Mouse (Mus musculus) forebrain, embryonic 16.5 days (tissue): Measurements from ENCODE around the gene Mycbp2. TPM values are rescaled to one million over a fixed set of nuclear protein-coding genes. Genes with fewer than 3 reads are reported as not detected.

Source experiments
- ATAC-seq: fragments of 200-750 bp; cut with Nextera tagmentation; 2 replicates; pipeline ENCODE4 v1.8.0; 2017; ENCODE audit warnings: mild to moderate bottlenecking, moderate library complexity
- H3K27ac ChIP-seq: fragments of 300-500 bp; sonication (generic); 2 replicates; pipeline ENCODE4 v1.5.1; 2014; ENCODE audit warnings: low read length, control low read depth
- H3K27me3 ChIP-seq: fragments of 300-500 bp; sonication (generic); replicated peaks from 2 replicates; pipeline ENCODE4 v1.6.1; 2014; ENCODE audit warnings: low read length; ENCODE audit not compliant: control insufficient read depth, insufficient read depth
- H3K36me3 ChIP-seq: fragments of 300-500 bp; sonication (generic); 2 replicates; pipeline ENCODE4 v1.6.1; 2014; ENCODE audit not compliant: control insufficient read depth, insufficient read depth
- H3K4me1 ChIP-seq: fragments of 300-500 bp; sonication (generic); replicated peaks from 2 replicates; pipeline ENCODE4 v1.6.1; 2014; ENCODE audit warnings: low read length; ENCODE audit not compliant: control insufficient read depth, insufficient read depth
- H3K4me2 ChIP-seq: fragments of 300-500 bp; sonication (generic); 2 replicates; pipeline ENCODE4 v1.6.1; 2014; ENCODE audit warnings: mild to moderate bottlenecking, low read length, control low read depth
- H3K4me3 ChIP-seq: fragments of 300-500 bp; sonication (generic); replicated peaks from 2 replicates; pipeline ENCODE4 v1.5.1; 2014; ENCODE audit warnings: mild to moderate bottlenecking, low read length, control low read depth
- H3K9ac ChIP-seq: fragments of 300-500 bp; sonication (generic); replicated peaks from 2 replicates; pipeline ENCODE4 v1.6.1; 2014; ENCODE audit warnings: low read depth, low read length, control low read depth
- H3K9me3 ChIP-seq: fragments of 300-500 bp; sonication (generic); 2 replicates; pipeline ENCODE4 v1.6.1; 2016; ENCODE audit warnings: low read length; ENCODE audit not compliant: control insufficient read depth
- WGBS: fragments of 180-500 bp; shearing (Covaris S2); extraction: QIAGEN DNeasy Blood & Tissue Kit; methylation state at CpG from one replicate; pipeline ENCODE4 v1.1.7; 2014; 5-methylcytosine and 5-hydroxymethylcytosine counted together
- polyA plus RNA-seq: library from polyadenylated mRNA; unstranded; fragments of >200 nt; fragmentation: Nextera tagmentation; extraction: Ambion mirVana; gene quantifications from 2 replicates; pipeline ENCODE4 v1.2.1, GENCODE M21; 2015

Mycbp2 gene
- polyA plus RNA-seq, 1 experiment from 2014 or later: 56.6 TPM

DNA sequence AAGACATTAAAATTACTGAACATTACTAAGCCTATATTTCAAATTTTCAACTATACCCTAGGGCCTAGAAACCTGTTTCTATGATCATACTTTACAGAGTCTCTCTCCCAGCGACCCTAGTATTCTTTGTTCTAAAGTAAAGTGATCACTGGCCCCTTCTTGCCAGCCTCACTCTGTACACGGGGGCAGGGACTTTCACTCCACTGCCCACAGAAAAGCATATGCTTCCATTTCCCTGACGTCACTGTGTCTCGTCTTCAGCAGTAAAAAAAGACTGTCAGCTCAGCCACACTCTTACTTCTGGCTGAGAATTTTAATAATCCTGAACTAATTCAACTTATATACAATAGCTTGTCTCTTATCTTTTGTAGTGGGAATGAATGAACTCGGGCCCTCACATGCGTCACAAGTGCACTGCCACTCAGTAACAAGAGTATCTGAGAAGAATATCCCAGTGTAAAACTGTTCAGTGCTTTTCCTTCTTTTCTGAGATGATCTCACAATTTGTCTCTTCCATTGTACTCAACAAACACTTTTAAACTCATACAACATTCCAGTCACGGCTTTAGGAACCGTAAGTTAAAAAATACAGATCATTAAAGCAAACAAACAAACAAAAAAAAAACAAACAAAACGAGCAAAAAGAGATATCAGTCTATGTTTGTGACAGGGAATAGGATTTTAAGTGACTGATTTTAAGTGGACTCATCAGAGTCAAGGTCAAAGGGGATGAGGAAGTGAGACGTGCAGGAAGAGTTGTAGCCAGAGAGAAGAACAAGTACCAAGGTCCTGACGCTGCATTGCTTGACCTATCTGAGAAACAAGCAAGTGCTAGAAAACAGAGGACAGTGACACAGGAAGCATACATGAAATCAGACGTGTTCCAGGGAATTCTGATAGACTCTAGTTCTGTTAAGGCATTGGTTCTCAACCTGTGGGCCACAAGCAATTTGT, 112.7 kb downstream of the Mycbp2 start:
- Histone ChIP-seq H3K4me1 (no peaks in the 10 kb centered on the region), H3K4me3 (no peak overlapping the region), H3K27ac (no peak overlapping the region), H3K27me3 (no peaks in the 10 kb centered on the region), H3K9me3 (no peaks in the 10 kb centered on the region), H3K4me2 (no peak overlapping the region), H3K36me3 (peaks cover 11% of the 10 kb centered on the region), H3K9ac (no peak overlapping the region)
- WGBS: 32% methylated on average over 12 of the region's 12 CpGs
- ATAC-seq: peak; percentile 38; the same call in 1 of the 2 replicates

DNA sequence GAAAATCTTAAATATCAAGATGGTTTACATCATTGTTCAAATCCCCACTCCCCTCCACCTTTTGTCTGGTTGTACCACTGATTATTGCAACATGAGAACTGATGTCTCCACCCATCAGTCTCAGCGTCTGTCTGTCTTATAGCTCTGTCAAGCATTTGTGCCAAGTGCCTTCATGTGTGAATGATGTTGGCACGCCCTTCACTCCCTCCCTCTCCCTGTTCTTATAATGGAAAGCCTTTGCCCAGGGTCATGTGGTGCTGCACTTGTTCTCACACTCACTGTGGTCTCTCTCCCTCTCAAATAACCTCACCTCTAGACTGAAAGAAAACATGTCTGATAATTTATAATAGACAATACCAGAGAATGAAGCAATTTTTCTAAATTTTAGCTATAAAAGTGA, 124.3 kb downstream of the Mycbp2 start:
- no peak overlapping the region for H3K27ac ChIP-seq
- 31% methylated on average over 2 of the region's 2 CpGs for WGBS
- ATAC-seq: peak; percentile 92
- no peaks in the 10 kb centered on the region for H3K4me1 ChIP-seq
- peaks cover 24% of the 10 kb centered on the region for H3K36me3 ChIP-seq
- H3K9ac ChIP-seq: no peak overlapping the region
- H3K27me3 ChIP-seq: no peaks in the 10 kb centered on the region
- no peaks in the 10 kb centered on the region for H3K9me3 ChIP-seq
- no peak overlapping the region for H3K4me3 ChIP-seq
- H3K4me2 ChIP-seq: no peak overlapping the region

DNA sequence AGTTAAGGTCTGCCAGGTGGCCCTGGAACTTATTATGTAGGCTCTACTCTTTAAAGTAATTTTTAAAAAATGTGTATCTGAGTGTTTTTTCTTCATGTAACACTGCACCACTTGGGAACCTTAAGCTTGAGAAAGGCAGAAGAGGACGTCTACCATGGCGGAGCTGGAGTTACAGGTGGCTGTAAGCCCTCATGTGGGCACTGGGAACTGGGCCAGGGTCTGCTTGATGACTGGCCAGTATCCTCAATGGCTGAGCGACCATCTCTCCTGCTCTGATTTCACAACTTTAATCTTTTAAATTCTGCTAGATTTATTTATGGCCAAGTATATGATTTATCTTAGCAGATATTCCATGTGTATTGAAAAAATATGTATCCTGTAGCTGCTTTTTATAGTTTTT, 124.9 kb downstream of the Mycbp2 start:
- H3K9me3 ChIP-seq: no peaks in the 10 kb centered on the region
- no peaks in the 10 kb centered on the region for H3K4me1 ChIP-seq
- H3K36me3 ChIP-seq: peaks cover 24% of the 10 kb centered on the region
- no peak overlapping the region for H3K4me2 ChIP-seq
- no peak for ATAC-seq
- no peak overlapping the region for H3K4me3 ChIP-seq
- H3K27ac ChIP-seq: no peak overlapping the region
- no peaks in the 10 kb centered on the region for H3K27me3 ChIP-seq
- 67% methylated on average over 3 of the region's 3 CpGs for WGBS
- H3K9ac ChIP-seq: no peak overlapping the region

DNA sequence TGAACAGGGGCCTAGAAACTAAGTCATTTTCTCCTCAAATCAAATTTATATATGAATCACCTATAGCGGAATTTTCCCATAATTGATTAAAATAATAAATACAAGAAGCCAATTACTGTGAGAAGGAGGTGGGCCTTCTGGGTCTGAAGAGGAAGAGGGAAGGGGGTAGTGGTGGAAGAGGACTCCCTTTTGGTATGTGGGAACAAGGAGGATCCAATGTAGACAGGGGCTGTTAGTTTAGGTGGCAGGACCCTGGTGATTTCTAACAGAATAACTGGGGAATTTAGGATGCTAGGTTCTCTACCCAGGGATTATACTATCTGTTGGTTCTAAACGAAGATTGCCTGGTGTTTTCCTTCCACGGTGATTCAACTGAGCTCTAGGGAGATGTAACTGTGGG, 130.3 kb downstream of the Mycbp2 start:
- Histone ChIP-seq H3K4me3 (no peak overlapping the region), H3K36me3 (peaks cover 18% of the 10 kb centered on the region), H3K4me2 (no peak overlapping the region), H3K9ac (no peak overlapping the region), H3K9me3 (no peaks in the 10 kb centered on the region), H3K27me3 (no peaks in the 10 kb centered on the region), H3K4me1 (no peaks in the 10 kb centered on the region), H3K27ac (no peak overlapping the region)
- WGBS: 90% methylated on average over 3 of the region's 3 CpGs
- ATAC-seq: no peak

DNA sequence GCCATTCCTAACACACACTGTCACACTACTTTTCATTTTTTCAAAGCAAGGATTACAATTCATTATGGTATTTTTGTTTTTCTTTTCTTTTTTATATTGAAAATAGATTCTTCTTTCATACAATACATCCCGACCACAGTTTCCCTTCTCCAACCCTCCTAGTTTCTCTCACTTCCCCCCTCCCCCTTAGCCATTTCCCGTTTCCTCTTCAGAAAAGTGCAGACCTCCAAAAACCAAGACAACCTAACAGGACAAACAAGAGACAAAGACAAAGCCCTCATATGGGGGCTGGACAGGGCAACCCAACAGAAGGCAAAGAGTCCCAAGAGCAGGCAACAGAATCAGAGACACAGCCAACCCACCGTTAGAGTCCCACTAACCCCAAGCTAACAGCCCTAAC, 160.0 kb downstream of the Mycbp2 start:
- Histone ChIP-seq H3K4me3 (no peak overlapping the region), H3K27me3 (no peaks in the 10 kb centered on the region), H3K27ac (no peak overlapping the region), H3K36me3 (peaks cover 21% of the 10 kb centered on the region; the same call in 1 of the 2 replicates), H3K4me1 (no peaks in the 10 kb centered on the region), H3K4me2 (no peak overlapping the region), H3K9me3 (no peaks in the 10 kb centered on the region), H3K9ac (no peak overlapping the region)
- WGBS: 85% methylated on average over 3 of the region's 3 CpGs
- no peak for ATAC-seq

DNA sequence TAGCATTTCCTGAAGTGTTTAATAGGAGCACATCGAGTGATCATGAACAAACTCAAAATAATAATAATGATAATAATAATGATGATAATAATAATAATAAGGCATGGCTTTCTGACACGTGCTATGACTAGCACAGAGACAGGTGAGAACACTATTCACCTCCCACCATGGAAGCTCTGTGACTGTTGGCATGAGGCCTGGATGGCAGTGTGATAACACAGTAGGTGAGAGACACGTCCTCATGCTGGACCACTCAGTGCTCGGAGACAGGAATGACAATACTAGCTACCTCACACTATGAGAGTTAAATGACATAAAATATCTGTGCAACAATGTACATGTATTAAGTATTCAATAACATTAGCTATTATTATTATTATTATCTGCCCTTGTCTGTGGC, 160.5 kb downstream of the Mycbp2 start:
- H3K36me3 ChIP-seq: peaks cover 19% of the 10 kb centered on the region; the same call in 1 of the 2 replicates
- H3K27me3 ChIP-seq: no peaks in the 10 kb centered on the region
- H3K4me2 ChIP-seq: no peak overlapping the region
- H3K9ac ChIP-seq: no peak overlapping the region
- 84% methylated on average over 4 of the region's 4 CpGs for WGBS
- no peaks in the 10 kb centered on the region for H3K4me1 ChIP-seq
- H3K9me3 ChIP-seq: no peaks in the 10 kb centered on the region
- no peak overlapping the region for H3K27ac ChIP-seq
- H3K4me3 ChIP-seq: no peak overlapping the region
- ATAC-seq: no peak

DNA sequence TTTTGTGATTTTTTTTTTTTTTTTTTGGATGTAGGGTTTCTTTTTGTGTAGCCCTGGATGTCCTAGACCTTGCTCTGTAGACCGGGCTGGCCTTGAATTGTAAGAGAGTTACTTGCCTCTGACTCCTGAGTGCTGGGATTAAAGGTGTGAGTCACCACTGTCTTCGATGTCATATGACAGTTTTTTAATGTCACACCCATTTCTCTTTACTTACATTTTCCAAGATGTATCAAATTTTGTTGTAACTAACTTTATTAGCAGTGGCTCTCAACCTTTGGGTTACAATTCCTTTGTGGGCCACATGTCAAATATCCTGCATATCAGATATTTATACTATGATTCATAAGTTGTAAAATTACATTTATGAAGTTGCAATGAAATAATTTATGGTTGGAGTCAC, 166.5 kb downstream of the Mycbp2 start:
- Histone ChIP-seq H3K4me2 (no peak overlapping the region), H3K9ac (no peak overlapping the region), H3K4me3 (no peak overlapping the region), H3K36me3 (peaks cover 8% of the 10 kb centered on the region; the same call in 1 of the 2 replicates), H3K27me3 (no peaks in the 10 kb centered on the region), H3K27ac (no peak overlapping the region), H3K4me1 (no peaks in the 10 kb centered on the region), H3K9me3 (no peaks in the 10 kb centered on the region)
- 93% methylated on average over 2 of the region's 2 CpGs for WGBS
- ATAC-seq: no peak

DNA sequence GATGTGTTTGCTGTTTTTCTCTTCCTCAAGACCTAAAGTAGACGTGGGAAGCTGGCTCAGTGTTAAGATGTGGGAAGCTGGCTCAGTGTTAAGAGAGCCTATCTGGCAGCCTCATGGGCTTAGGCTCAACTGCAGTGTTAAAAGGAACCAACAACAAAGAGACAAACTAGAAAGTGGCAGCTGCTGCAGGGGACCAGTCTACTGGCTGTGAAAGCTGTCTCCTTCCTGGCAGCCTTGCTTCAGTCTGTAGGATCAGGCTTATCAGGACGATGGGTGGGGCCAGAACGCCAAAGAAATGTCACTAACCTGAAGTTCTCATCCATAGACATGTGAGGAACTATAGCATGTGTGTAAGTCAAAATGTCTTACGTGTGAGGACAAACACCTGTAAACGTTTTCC, 183.7 kb downstream of the Mycbp2 start:
- no peaks in the 10 kb centered on the region for H3K9me3 ChIP-seq
- 63% methylated on average over 5 of the region's 5 CpGs for WGBS
- no peak overlapping the region for H3K4me3 ChIP-seq
- no peak overlapping the region for H3K9ac ChIP-seq
- ATAC-seq: peak; percentile 52
- no peak overlapping the region for H3K4me2 ChIP-seq
- no peak overlapping the region for H3K27ac ChIP-seq
- peaks cover 3% of the 10 kb centered on the region; the same call in 1 of the 2 replicates for H3K4me1 ChIP-seq
- H3K36me3 ChIP-seq: no peaks in the 10 kb centered on the region
- H3K27me3 ChIP-seq: no peaks in the 10 kb centered on the region

DNA sequence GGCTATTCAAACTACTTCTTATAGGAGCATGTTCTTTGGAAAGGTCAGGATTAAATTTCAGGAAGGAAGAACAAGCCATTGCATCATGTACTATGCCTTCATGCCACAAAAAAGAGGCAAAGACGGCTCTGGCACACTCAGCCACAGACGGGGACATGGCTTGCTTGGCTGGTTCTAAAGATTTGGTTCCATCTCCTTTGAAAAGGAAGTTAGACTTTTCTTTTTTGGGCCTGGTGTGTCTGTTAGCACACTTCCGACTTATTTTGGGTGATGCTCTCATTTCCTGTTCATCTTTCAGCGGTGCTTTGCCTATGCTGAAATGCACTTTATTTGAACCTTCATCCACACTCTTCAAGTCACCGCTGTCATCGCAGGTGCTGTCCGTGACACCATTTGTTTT, 190.9 kb downstream of the Mycbp2 start:
- Histone ChIP-seq H3K9me3 (no peaks in the 10 kb centered on the region), H3K4me1 (no peaks in the 10 kb centered on the region), H3K9ac (no peak overlapping the region), H3K4me2 (no peak overlapping the region), H3K27me3 (no peaks in the 10 kb centered on the region), H3K36me3 (peaks cover 29% of the 10 kb centered on the region), H3K4me3 (no peak overlapping the region), H3K27ac (no peak overlapping the region)
- no peak for ATAC-seq
- WGBS: 95% methylated on average over 7 of the region's 7 CpGs
